Mouse (Mus musculus) liver, postnatal 0 days (tissue): ENCODE measurements around the gene Mmp23.

Source experiments
- CTCF ChIP-seq: sonication (generic); IDR thresholded peaks from 2 replicates; pipeline ENCODE4 v1.5.1; 2016; ENCODE audit warnings: antibody characterized with exemption, low read depth
- EP300 ChIP-seq: IDR thresholded peaks from 2 replicates; pipeline ENCODE4 v1.6.1; 2016; ENCODE audit warnings: antibody characterized with exemption, low read depth, mild to moderate bottlenecking

DNA sequence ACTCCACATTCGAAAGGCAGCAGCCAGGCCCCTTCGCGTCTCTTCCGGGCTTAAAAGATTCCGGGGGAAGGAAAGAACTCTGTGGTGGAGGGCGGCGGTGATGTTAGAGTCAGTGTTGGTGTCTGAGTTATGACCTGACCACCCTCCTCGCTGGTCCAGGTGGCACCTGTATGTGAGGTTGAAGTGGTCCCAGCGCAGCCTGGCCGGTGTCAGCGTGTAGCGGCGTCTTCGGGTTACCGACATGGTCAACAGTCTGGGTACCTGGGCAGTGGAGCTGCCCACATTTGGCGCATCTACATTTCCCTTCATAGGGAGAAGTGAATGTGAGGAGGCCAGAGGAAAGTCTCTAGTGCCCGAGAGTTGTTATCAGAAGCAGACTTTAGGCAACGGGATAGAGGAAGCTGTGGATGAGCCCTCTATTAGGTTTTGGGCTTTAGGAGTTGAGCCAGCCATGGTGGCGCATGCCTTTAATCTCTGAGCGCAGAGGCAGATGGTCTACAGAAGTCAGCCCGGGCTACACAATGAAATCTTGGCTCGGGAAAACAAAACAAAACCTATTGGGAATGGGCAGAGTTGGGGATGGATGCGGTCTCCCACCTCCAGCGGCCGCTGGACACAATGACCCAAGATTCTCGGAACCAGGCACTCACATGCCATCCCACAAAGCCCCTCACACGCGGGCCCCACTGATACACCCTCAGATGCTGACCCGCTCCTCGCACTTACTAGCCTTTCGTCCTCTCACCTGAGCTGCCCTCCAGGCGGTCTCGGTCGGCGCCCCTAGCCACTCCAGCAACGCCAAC, 700 bp downstream of the Mmp23 start:
- TF ChIP-seq CTCF (no peak), EP300 (no peak)
